Mouse (Mus musculus): ENCODE results near the gene Sdccag8. TPM values are rescaled to one million over a fixed set of nuclear protein-coding genes. Genes with fewer than 3 reads are reported as not detected.

Gene Sdccag8
- polyA plus RNA-seq, 1 experiment from 2014 or later = 17.4 TPM

DNA sequence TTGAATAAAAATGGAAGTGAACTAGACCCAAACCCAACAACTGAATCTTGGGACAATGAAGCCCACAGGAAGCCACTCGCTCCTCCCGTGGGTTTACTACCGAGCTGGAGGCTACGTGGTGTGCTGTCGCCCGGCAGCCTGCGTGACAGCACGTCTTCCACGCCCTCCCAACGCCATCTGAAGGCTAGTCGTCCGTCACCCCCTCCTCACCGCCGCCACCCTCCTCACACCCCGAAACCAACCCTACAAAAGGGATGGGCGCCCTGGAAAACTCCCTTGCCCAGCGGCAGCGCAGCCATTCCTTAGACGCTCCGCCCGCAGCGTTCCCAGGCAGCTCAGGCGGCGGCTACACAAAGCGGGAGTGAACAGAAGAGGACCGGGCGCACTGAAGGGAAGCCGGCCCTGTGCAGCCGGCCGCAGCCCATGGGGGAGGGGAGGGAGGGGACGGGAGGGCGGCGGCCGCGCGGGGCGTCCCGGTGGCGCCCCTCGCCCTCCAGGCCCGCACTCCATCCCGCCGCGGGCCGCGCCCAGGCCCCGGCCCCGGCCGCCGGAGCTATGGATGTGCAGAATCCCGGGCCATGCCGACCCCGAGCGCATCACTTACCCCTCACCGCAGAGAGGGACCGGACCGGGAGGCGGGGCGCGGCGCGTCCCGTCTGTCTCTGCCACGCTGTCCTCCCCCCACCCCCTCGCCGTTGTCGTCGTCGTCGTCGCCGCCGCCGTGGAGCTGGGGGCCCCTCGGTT is 996 bp upstream of the Sdccag8 start:
- H3K4me1 ChIP-seq (ENCODE audit: control insufficient read depth, insufficient read depth, low read length) = peaks cover 8% of the 10 kb centered on the region
- peak overlapping the region; percentile 60 for H3K4me3 ChIP-seq (replicated peaks; ENCODE audit: low read length)
- no peaks in the 10 kb centered on the region for H3K36me3 ChIP-seq (ENCODE audit: control insufficient read depth, insufficient read depth, low read length)
- peak overlapping the region; percentile 77 for H3K9ac ChIP-seq (ENCODE audit: low read length)
- peak; percentile 48 for ATAC-seq (ENCODE audit: insufficient read depth, low FRiP score)
- no peaks in the 10 kb centered on the region for H3K27me3 ChIP-seq (ENCODE audit: control insufficient read depth, insufficient read depth, low read length)
- no peaks in the 10 kb centered on the region for H3K9me3 ChIP-seq (replicated peaks; ENCODE audit: control insufficient read depth, low read length)
- peak overlapping the region; percentile 97 for H3K27ac ChIP-seq (ENCODE audit: low read length)
- peak overlapping the region; percentile 61 for H3K4me2 ChIP-seq (ENCODE audit: low read depth, low read length)
- whole genome bisulfite sequencing = under 1% methylated on average over 56 of the region's 75 CpGs

GRCm38 (mm10) chr1:176814036-176814420 is 432 bp upstream of the Sdccag8 start, which contains the start of gene Cep170:
Gene Cep170, minus strand, starts transcription at chr1:176814067.
- Histone ChIP-seq H3K4me1 (ENCODE audit: control insufficient read depth, insufficient read depth, low read length) (peaks cover 12% of the 10 kb centered on the region), H3K27ac (ENCODE audit: low read length) (peak within 1 kb of the TSS; percentile 97), H3K27me3 (ENCODE audit: control insufficient read depth, insufficient read depth, low read length) (no peaks in the 10 kb centered on the region), H3K36me3 (ENCODE audit: control insufficient read depth, insufficient read depth, low read length) (no peaks in the 10 kb centered on the region), H3K4me3 (replicated peaks; ENCODE audit: low read length) (peak within 1 kb of the TSS; percentile 60), H3K9me3 (replicated peaks; ENCODE audit: control insufficient read depth, low read length) (no peaks in the 10 kb centered on the region), H3K4me2 (ENCODE audit: low read depth, low read length) (peak within 1 kb of the TSS; percentile 66), H3K9ac (ENCODE audit: low read length) (peak within 1 kb of the TSS; percentile 77)
- WGBS = under 1% methylated on average over 28 of the region's 28 CpGs
- ATAC-seq (ENCODE audit: insufficient read depth, low FRiP score) = peak; percentile 90

GRCm38 (mm10) chr1:176816728-176817127 is 2.3 kb downstream of the Sdccag8 start:
- H3K27ac ChIP-seq (ENCODE audit: low read length) = no peak overlapping the region
- no peaks in the 10 kb centered on the region for H3K9me3 ChIP-seq (replicated peaks; ENCODE audit: control insufficient read depth, low read length)
- H3K27me3 ChIP-seq (ENCODE audit: control insufficient read depth, insufficient read depth, low read length) = no peaks in the 10 kb centered on the region
- H3K4me3 ChIP-seq (replicated peaks; ENCODE audit: low read length) = no peak overlapping the region
- no peak overlapping the region for H3K4me2 ChIP-seq (ENCODE audit: low read depth, low read length)
- H3K4me1 ChIP-seq (ENCODE audit: control insufficient read depth, insufficient read depth, low read length) = peaks cover 15% of the 10 kb centered on the region
- no peaks in the 10 kb centered on the region for H3K36me3 ChIP-seq (ENCODE audit: control insufficient read depth, insufficient read depth, low read length)
- WGBS = 88% methylated on average over 4 of the region's 4 CpGs
- no peak overlapping the region for H3K9ac ChIP-seq (ENCODE audit: low read length)
- no peak for ATAC-seq (ENCODE audit: insufficient read depth, low FRiP score)

DNA sequence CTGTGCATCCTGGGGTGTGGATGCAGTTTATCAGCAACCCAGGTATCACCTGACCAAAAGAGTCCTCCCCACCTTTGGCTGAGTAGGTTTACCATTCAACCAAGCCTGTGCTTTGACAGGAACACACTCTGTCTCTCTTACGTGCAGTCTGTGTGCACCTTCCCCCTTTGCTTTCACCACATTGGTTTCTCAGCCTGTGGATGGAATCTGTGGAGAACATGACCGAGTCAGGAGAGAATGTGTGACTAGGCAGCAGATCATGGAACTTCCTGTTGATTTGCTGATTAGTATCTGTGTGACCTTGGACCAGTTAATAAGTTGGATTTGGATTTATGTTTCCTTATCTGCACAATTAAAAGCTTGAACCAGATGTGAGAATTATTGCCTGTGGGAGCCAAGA is 3.7 kb downstream of the Sdccag8 start:
- WGBS = 64% methylated on average over 2 of the region's 2 CpGs
- Histone ChIP-seq H3K4me1 (ENCODE audit: control insufficient read depth, insufficient read depth, low read length) (peaks cover 18% of the 10 kb centered on the region), H3K4me3 (replicated peaks; ENCODE audit: low read length) (no peak overlapping the region), H3K27me3 (ENCODE audit: control insufficient read depth, insufficient read depth, low read length) (no peaks in the 10 kb centered on the region), H3K4me2 (ENCODE audit: low read depth, low read length) (no peak overlapping the region), H3K9me3 (replicated peaks; ENCODE audit: control insufficient read depth, low read length) (no peaks in the 10 kb centered on the region), H3K36me3 (ENCODE audit: control insufficient read depth, insufficient read depth, low read length) (no peaks in the 10 kb centered on the region), H3K27ac (ENCODE audit: low read length) (no peak overlapping the region), H3K9ac (ENCODE audit: low read length) (no peak overlapping the region)
- no peak for ATAC-seq (ENCODE audit: insufficient read depth, low FRiP score)

GRCm38 (mm10) chr1:176818763-176819162 is 4.3 kb downstream of the Sdccag8 start:
- Histone ChIP-seq H3K4me1 (ENCODE audit: control insufficient read depth, insufficient read depth, low read length) (peaks cover 19% of the 10 kb centered on the region), H3K9ac (ENCODE audit: low read length) (no peak overlapping the region), H3K4me3 (replicated peaks; ENCODE audit: low read length) (no peak overlapping the region), H3K9me3 (replicated peaks; ENCODE audit: control insufficient read depth, low read length) (no peaks in the 10 kb centered on the region), H3K4me2 (ENCODE audit: low read depth, low read length) (no peak overlapping the region), H3K36me3 (ENCODE audit: control insufficient read depth, insufficient read depth, low read length) (no peaks in the 10 kb centered on the region), H3K27ac (ENCODE audit: low read length) (no peak overlapping the region), H3K27me3 (ENCODE audit: control insufficient read depth, insufficient read depth, low read length) (no peaks in the 10 kb centered on the region)
- ATAC-seq (ENCODE audit: insufficient read depth, low FRiP score) = no peak
- 38% methylated on average over 6 of the region's 6 CpGs for WGBS

DNA sequence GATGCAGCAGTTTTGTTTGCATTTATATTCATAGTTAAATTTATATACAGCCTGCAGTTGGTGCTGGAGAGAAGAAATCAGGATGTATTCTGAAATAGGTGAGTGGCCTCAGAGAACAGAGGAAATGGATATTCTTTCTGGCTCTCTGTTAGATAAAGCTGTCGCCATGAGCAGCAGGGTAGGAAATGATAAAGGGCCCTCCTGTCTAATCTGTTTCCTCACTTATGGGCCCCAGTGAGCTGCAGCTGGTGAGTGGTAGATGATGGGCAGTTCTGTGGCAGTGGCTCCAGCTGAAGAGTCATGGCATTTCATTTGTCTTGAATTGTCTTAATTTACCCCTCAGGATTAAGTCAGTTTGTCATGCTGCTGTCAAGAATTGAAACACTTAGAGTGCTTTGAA is 7.5 kb downstream of the Sdccag8 start:
- Histone ChIP-seq H3K4me1 (ENCODE audit: control insufficient read depth, insufficient read depth, low read length) (peaks cover 19% of the 10 kb centered on the region), H3K4me3 (replicated peaks; ENCODE audit: low read length) (no peak overlapping the region), H3K27ac (ENCODE audit: low read length) (no peak overlapping the region), H3K27me3 (ENCODE audit: control insufficient read depth, insufficient read depth, low read length) (no peaks in the 10 kb centered on the region), H3K9me3 (replicated peaks; ENCODE audit: control insufficient read depth, low read length) (no peaks in the 10 kb centered on the region), H3K4me2 (ENCODE audit: low read depth, low read length) (no peak overlapping the region), H3K9ac (ENCODE audit: low read length) (no peak overlapping the region), H3K36me3 (ENCODE audit: control insufficient read depth, insufficient read depth, low read length) (no peaks in the 10 kb centered on the region)
- WGBS = 11% methylated on average over 1 of the region's 1 CpGs
- no peak; the same call in 1 of the 2 replicates for ATAC-seq (ENCODE audit: insufficient read depth, low FRiP score)

- Histone ChIP-seq H3K27me3 (ENCODE audit: control insufficient read depth, insufficient read depth, low read length) (no peaks in the 10 kb centered on the region), H3K4me3 (replicated peaks; ENCODE audit: low read length) (no peak overlapping the region), H3K9ac (ENCODE audit: low read length) (no peak overlapping the region), H3K4me1 (ENCODE audit: control insufficient read depth, insufficient read depth, low read length) (peaks cover 19% of the 10 kb centered on the region), H3K4me2 (ENCODE audit: low read depth, low read length) (no peak overlapping the region), H3K36me3 (ENCODE audit: control insufficient read depth, insufficient read depth, low read length) (no peaks in the 10 kb centered on the region), H3K27ac (ENCODE audit: low read length) (no peak overlapping the region), H3K9me3 (replicated peaks; ENCODE audit: control insufficient read depth, low read length) (no peaks in the 10 kb centered on the region)
- WGBS = 68% methylated on average over 4 of the region's 4 CpGs
- ATAC-seq (ENCODE audit: insufficient read depth, low FRiP score) = no peak
These were observed 8.5 kb downstream of the Sdccag8 start for GRCm38 (mm10) chr1:176822949-176823348.

- whole genome bisulfite sequencing = 71% methylated on average over 8 of the region's 8 CpGs
- no peaks in the 10 kb centered on the region for H3K27me3 ChIP-seq (ENCODE audit: control insufficient read depth, insufficient read depth, low read length)
These were observed 9.4 kb downstream of the Sdccag8 start for GRCm38 (mm10) chr1:176823889-176824288.

GRCm38 (mm10) chr1:176824611-176825010 is 10.2 kb downstream of the Sdccag8 start:
- H3K27me3 ChIP-seq (ENCODE audit: control insufficient read depth, insufficient read depth, low read length) = no peaks in the 10 kb centered on the region
- WGBS = 87% methylated on average over 6 of the region's 6 CpGs
- H3K4me3 ChIP-seq (replicated peaks; ENCODE audit: low read length) = no peak overlapping the region
- H3K27ac ChIP-seq (ENCODE audit: low read length) = no peak overlapping the region
- no peak overlapping the region for H3K4me2 ChIP-seq (ENCODE audit: low read depth, low read length)
- peaks cover 10% of the 10 kb centered on the region for H3K4me1 ChIP-seq (ENCODE audit: control insufficient read depth, insufficient read depth, low read length)
- no peak for ATAC-seq (ENCODE audit: insufficient read depth, low FRiP score)
- H3K9me3 ChIP-seq (replicated peaks; ENCODE audit: control insufficient read depth, low read length) = no peaks in the 10 kb centered on the region
- no peaks in the 10 kb centered on the region for H3K36me3 ChIP-seq (ENCODE audit: control insufficient read depth, insufficient read depth, low read length)
- no peak overlapping the region for H3K9ac ChIP-seq (ENCODE audit: low read length)

More at GRCm38 (mm10) chr1:176823889-176824288, 9.4 kb downstream of the Sdccag8 start:
- Histone ChIP-seq H3K9ac (ENCODE audit: low read length) (no peak overlapping the region), H3K27ac (ENCODE audit: low read length) (no peak overlapping the region), H3K4me2 (ENCODE audit: low read depth, low read length) (no peak overlapping the region), H3K4me1 (ENCODE audit: control insufficient read depth, insufficient read depth, low read length) (peaks cover 10% of the 10 kb centered on the region), H3K4me3 (replicated peaks; ENCODE audit: low read length) (no peak overlapping the region), H3K9me3 (replicated peaks; ENCODE audit: control insufficient read depth, low read length) (no peaks in the 10 kb centered on the region), H3K36me3 (ENCODE audit: control insufficient read depth, insufficient read depth, low read length) (no peaks in the 10 kb centered on the region)
- ATAC-seq (ENCODE audit: insufficient read depth, low FRiP score) = no peak

Measured in stomach, embryonic 16.5 days (tissue).